Mouse (Mus musculus) cerebellum, postnatal 25 days (tissue): Measurements from ENCODE around the gene Klhl25.
"Not testable (repeated sequence)": the region's sequence is repeated elsewhere in the genome, so short reads cannot be mapped to it uniquely, and the experiment has no call there.

ENCODE experiments used
- DNase-seq, 2 experiments: peaks; one replicate each; pipeline ENCODE4 v3.0.0; 2021; ENCODE audit warnings: mixed read lengths in 2 of 2

The Klhl25 gene

GRCm38 (mm10) chr7:75879436-75879835 is 31.3 kb downstream of the Klhl25 start:
- DNase-seq, result not testable (repeated sequence)

DNA sequence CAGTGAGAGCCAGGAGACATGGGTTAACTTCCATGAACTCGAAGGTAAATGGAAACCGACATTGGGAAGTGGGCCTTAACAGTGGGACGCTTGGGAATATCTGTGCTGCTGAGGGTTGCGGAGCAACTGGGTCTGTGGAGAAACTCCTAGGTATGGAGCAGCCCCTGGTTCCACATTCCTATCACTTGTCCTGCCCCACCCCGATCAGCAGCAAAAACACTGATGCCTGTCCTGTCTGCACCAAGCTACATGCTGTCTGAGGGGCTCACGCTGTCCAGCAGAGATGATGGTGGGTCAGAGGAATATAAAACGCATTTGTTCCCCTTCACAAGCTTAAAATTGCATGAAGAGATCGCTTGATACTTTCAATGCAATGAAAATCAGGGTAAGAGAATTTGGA is 32.1 kb downstream of the Klhl25 start:
- no peak for DNase-seq

- DNase-seq, result peak; percentile 87 to 91
These were observed 32.5 kb downstream of the Klhl25 start for GRCm38 (mm10) chr7:75880650-75881049.

- no peak for DNase-seq
These were observed 33.3 kb downstream of the Klhl25 start for GRCm38 (mm10) chr7:75881376-75881775.

- DNase-seq, result no peak
These were observed 33.7 kb downstream of the Klhl25 start for GRCm38 (mm10) chr7:75881791-75882190.

- no peak for DNase-seq
These were observed 43.4 kb downstream of the Klhl25 start for GRCm38 (mm10) chr7:75891466-75891865.

- no peak for DNase-seq
These were observed 44.6 kb downstream of the Klhl25 start for GRCm38 (mm10) chr7:75892737-75893136.

DNA sequence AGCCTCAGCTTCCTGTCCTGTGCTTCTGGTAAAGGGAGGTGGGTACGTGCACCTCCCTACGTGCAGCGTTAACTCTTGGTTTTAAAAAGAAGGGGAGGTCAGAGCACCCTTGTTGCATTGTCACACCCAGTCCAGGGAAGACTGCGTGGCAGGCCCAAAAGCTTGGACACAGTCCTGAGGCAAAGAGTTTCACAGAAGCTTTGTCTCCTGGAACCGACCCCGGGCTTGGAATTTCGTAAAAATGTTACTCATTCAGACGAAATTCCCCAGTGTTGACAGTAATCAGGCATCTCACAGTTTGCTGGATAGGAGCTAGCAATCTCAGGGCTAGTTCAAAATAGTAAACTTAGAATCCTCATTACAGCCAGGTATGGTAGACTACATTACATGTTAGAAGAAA is 45.6 kb downstream of the Klhl25 start:
- DNase-seq, result no peak

GRCm38 (mm10) chr7:75897041-75897440 is 48.9 kb downstream of the Klhl25 start:
- no peak for DNase-seq

DNA sequence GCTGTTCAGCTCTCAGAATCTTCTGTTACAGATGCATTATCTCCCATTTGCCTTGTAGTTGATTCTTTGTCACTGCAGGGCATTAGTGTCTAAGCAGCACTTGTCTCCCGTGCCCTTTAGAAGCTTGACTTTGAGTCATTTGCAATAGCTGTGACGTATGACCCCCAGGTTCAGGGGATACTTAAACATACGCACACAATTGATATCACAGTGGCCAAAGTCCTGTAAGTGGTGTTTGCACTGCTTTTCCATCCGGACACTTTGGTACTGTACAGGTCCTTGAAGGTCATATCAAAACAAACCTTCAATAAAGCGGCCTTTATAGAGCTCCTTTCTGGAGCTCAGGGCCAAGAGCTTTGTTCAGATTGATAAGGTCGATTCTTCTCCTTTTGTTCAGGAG is 51.0 kb downstream of the Klhl25 start:
- no peak for DNase-seq

DNA sequence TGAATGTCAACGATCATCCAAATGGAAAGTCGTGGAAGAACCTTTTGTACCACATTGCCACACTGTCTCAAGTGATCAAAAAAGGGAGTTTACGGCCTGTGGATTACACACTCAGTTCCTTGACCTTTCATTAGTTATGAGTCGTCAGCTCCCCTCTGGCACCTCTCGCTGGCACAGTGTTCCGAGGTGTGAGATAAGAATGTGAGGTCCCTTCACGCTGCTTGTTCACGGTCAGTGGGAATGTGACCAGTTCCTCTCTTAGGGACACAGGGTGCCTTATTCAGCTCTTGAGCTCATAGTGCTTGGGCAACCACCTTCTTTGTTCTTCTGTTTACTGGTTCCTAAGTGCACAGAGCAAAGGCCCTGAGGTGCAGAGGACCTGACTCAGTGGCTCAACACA is 51.4 kb downstream of the Klhl25 start:
- DNase-seq, result no peak

GRCm38 (mm10) chr7:75899954-75900353 is 51.8 kb downstream of the Klhl25 start:
- no peak for DNase-seq

DNA sequence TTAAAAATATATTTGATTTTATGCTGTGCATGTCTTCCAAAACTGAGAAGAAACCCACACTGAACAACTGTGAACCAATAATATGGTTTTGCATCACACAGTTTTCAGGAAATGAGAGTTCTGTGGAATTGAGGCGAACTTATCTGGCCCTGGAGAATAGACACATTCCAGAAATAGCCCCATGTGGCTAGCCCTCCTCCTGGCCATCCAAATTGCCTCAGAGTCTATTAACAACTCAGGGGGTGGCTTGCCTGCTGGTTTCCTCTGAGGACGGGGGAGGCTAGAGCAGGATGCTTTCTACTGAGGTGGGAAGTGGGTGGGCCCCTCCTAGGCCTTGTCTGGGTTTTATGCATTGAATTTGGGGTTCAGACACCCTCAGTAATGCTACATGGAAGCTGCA is 57.0 kb downstream of the Klhl25 start:
- DNase-seq, result no peak

GRCm38 (mm10) chr7:75910035-75910651 is 62.0 kb downstream of the Klhl25 start:
- DNase-seq, result peak; percentile 54 to 65

GRCm38 (mm10) chr7:75910652-75911035 is 62.5 kb downstream of the Klhl25 start:
- no peak for DNase-seq

DNA sequence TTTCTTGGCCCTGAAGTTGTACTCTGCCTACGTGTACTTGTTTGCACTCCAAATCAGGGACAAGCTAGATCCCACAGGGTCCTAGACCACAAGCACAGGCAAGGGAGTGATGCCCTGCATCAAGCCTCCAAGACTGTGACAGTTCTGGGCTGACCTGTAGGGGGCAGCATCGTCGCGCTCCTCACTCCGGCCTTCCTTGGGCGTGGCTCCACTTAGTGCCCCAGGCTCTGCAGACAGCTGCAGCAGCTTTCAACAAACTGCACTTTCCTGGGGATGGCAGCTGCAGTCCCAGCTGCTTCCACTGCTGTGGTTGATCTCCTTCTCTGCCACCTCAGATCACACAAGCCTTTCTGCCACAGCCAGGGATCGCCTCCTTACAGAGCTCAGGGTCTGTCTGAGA is 65.8 kb downstream of the Klhl25 start:
- DNase-seq, result peak; percentile 75 to 85

DNA sequence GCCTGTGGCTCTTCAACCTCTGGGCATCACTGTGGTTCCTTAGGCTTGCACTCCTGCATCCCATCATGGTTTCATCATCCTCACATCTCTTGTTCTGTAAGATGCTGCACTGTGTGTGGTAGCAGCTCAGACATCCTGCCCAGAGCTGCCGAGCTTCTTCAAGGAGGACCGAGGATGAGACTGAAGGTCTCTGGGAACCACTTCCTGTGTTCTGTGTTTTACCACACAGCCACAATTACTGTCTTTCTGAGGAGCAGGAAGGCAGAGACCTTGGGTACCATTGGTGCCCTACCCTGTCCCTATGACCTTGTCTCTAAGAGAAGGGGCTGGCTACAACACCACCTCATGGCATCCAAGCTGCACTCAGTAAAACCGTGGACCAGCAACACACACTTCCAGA is 67.4 kb downstream of the Klhl25 start:
- not testable (repeated sequence) for DNase-seq

DNA sequence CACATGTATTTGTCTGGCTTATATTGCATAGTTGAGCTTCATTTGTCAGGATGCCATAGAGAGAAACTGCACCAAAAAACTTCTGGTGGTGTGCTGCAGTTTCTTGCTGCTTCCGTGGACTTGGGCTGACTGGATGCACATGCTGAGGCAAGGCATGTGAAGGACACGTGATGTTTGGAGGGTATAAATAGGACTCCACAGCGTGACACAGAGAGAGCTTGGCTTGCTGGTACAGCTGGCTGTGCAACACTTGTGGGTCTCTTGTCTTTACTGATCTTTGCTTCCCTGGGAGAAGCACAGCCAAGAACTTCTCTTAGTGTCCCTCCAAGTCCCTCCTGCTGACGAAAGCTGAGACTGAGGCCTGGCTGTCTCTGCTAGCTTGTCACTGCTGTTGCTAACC is 69.6 kb downstream of the Klhl25 start:
- no peak for DNase-seq

- DNase-seq, result not testable (repeated sequence)
These were observed 71.6 kb downstream of the Klhl25 start for GRCm38 (mm10) chr7:75919745-75920144.
